Mouse (Mus musculus): ENCODE results near the gene Gm11020.

DNA sequence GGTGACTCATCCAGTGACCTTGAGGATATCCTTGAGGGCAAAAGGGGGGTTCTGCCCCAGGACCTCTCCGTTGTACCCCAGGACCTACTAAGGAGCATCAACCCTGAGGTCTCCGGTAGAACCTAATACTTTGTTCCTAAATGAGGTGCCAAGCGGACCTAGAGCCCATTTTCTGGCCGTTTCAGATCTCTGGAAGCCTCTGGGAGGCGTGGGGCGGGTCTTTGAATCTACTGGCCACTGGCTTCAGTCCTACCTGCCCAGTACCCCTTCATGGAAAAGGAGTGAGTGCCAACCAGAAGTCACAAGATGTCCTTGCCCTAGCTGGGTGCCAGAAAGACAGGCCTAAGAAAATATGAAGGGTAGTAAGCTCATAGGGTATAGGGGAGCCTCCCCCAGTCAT lies 20.3 kb downstream of the Gm11020 start:
- TF ChIP-seq CTCF (IDR thresholded peaks at IDR 0.05; ENCODE audit: low read depth) = no peak
- no peak for TF ChIP-seq EP300 (optimal IDR thresholded peaks at IDR 0.05)
